Mouse (Mus musculus) gastrocnemius, postnatal 4 days (tissue): Measurements from ENCODE around the gene Efs. TPM values are rescaled to one million over a fixed set of nuclear protein-coding genes. Genes with fewer than 3 reads are reported as not detected.
"Not testable (repeated sequence)": the region's sequence is repeated elsewhere in the genome, so short reads cannot be mapped to it uniquely, and the experiment has no call there.

ENCODE experiments used
- DNase-seq, 2 experiments: peaks; one replicate each; pipeline ENCODE4 v3.0.0; 2021 to 2022; ENCODE audit warnings: low spot score in 2 of 2, mixed read lengths in 2 of 2
- long read RNA-seq, 2 experiments: library from polyadenylated mRNA; stranded (forward); transcript quantifications; one replicate each; pipeline ENCODE4 v2.0.0; 2021
- total RNA-seq, 2 experiments: library from RNA; stranded (reverse); gene quantifications; 2 replicates each; pipeline ENCODE4 v1.2.3; 2021

Efs gene
- total RNA-seq = 10 to 100 TPM; 31.1 to 32.4 TPM
- long read RNA-seq, experiment 1, transcript Efs-201 (6 exons, 2,705 nt) = major isoform, 17 of 25 reads
- long read RNA-seq, experiment 1, partial matches to known transcripts = 3 of 25 reads
- long read RNA-seq, experiment 1, other reads (novel, unspliced or antisense) = 3 of 25 reads
- long read RNA-seq, experiment 2, transcript Efs-201 (6 exons, 2,705 nt) = major isoform, 37 of 53 reads
- long read RNA-seq, experiment 2, partial matches to known transcripts = 2 of 53 reads
- long read RNA-seq, experiment 2, other reads (novel, unspliced or antisense) = 13 of 53 reads

DNA sequence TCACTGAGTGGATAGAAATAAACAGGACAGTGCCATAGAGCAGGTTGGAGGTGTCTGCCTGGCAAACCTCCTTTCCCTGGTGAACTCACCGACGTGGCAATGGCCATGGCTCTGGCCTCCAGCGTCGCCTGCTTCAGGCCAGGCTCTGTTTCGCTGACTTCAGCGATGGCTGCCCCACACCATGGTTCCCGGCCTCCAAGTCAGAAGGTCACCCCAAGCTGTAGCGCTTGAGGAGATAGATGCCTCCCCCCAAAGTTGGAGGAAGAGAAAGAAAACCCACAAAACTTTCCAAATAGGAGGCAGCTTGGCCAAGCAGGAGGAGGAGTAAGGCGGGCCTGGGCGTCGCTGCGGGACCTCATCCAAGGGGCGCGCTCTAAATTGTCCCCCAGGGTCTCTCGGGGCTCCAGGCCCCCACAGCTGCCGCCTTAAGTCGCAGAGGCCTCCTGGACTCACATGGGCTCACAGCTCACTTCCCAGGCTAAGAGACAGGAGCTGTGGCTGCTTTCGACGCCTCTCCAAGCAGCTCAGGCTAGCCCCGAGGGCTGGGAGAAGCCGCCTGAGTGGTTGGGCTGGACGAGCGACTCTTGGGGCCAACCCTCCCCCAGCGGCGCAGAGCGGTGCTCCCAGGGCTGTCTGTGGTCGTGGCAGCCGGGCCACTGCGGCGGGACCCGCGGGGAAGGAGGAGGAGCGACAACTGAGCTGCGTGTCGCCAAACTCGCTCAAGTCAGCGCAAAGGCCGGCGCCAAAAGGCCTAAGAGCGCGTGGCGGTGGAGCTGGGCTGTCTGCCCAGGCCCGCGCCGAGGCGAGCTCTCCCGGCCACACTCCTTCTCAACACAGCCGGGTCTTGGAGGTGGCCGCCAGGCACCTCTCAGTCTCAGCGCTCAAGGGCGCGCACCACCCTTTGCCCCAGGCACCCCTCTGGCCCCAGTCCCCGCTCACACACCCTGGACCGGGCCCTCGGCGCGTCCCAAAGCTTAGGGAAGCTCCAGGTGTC, at the start of gene Efs:
Efs (minus strand) TSS at position 778 of the 994 bp plus-strand sequence.
- peak; percentile 60 to 83 for DNase-seq

DNA sequence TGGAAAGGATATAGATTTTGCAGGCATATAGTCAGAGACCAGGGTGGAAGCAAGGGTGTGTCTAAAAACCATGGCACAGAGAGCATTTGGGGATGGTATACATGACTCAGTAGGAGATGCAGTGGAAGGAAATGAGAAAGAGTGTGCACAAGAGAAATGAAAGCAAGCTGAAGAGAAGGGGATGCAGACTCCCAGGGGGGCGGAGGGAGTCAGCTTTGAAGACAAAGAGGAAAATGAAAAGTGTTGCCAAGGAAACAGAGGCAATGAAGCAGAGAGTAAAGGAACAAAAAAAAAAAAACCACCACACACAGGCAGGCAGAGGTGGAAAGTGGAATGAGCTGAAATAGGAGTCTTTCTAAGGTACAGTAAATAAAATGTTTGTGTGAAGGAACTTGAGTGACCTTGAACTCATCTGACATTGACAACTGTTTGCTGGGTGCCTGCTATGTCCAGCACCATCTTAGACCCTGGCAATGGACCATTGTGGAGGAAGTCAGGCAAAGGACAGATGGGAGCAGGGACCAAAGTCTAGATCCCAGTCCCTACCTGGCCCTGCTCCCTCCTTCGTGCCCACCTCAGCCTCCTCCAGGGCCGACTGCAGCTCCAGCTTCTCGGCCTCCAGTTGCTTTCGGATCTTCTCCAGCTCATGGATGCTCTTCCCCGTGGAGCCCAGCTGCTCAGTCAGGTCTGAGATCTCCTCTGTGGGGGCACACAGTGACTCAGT, 48.3 kb upstream of the Efs start:
- DNase-seq = no peak

DNA sequence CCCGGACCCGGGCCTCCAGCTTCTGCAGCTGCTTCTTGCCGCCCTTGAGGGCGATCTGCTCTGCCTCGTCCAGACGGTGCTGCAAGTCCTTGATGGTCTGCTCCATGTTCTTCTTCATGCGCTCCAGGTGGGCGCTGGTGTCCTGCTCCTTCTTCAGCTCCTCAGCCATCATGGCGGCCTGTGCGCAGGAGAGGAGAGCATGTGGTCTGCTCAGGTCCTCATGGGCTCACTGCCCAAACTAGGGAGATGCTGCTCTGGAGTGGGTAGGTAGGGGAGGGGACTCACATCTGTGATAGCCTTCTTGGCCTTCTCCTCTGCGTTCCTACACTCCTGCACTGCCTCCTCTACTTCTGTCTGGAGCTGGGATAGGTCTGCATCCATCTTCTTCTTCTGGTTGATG, 46.9 kb upstream of the Efs start:
- DNase-seq = not testable (repeated sequence)

DNA sequence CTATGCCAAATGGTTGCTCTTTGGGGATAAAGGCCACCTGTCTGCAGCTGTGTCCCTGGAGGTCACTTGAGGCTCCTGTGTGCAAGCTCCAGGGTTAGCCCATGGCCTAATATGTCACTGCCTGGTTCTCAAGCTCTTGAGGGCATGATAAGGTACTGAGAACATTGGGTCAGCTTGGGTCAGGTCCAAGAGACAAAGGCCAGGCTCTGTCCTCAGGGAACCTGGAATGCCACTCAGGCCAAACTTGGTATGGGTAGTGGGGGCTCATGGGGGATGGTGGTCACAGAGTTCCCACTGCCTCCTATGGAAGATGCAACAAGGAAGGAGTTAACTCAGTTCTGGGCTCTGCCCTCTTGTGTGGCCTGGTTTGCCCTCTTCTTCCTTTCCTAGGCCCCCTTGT, 42.4 kb upstream of the Efs start:
- no peak for DNase-seq

DNA sequence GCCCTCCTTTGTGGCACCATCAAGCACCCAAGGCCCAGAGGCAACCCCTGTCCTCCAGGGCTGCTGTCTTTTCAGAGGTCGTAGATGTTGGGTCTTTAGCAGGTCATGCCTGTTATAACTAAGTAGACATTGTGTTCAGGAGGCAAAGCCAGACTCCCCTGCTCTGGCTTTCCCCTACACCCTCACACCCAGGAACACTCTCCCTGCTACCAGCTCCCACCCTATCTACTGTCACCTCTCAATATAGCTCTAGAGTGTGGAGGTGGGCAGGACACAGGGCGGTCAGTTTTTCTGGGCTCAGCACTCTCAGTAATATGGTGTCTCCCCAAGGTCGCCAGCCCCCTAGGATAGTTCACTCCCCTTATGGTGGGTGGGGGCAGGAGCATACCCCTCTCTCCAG, 41.9 kb upstream of the Efs start:
- DNase-seq = no peak

DNA sequence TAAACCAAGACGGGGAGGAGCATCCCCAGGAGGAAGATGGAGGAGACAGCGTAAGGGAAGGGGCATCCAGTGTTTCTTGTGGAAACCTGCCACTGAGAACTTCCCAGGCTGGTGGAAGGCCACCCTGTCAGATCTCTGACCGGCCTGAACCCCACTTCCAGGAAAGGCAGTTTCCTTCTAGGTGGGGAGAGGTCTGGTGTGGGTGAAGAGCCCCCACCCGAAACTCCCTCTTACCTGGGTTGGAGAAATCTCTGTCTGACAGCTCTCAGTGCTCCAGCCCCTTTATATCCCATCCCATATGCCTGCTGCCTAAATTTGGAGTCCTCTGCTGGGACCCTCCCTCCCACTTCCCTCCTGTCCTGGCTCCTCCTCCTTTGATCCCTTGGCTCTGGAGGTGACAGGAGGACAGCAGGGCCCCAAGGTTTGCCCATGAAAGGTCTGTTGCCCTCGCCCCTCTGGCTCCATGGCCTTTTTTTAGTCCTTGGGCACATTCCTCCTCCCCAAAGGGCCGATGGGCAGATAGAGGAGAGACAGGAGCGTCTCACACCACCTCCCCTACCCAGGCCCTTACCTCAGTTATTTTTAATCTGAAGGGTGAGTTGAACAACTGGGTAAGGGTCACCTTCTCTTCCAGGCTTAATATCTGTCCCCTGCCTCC, 40.5 kb upstream of the Efs start, which contains the start of gene Myh6:
Myh6 (minus strand) TSS at position 608 of the 658 bp plus-strand sequence.
- no peak for DNase-seq

DNA sequence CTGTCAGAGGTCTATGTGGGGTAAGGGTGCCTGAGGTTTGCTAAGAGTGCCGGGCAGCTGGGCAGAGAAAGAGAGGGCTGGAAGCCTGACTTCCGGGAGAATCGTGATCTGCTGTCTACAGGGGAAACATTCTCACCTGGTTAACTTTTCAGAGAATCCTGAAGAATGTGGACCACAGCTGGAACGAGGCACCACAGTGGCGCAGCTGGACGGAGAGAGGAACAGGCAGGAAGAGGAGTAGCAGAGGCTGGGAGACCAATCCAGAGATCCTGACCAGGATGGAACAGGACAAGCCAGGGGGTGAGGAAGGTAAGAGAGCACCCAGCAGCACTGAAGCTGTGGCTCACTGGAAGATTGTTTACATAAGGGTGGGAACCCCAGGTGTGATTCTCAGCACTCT, 39.7 kb upstream of the Efs start:
- no peak for DNase-seq

DNA sequence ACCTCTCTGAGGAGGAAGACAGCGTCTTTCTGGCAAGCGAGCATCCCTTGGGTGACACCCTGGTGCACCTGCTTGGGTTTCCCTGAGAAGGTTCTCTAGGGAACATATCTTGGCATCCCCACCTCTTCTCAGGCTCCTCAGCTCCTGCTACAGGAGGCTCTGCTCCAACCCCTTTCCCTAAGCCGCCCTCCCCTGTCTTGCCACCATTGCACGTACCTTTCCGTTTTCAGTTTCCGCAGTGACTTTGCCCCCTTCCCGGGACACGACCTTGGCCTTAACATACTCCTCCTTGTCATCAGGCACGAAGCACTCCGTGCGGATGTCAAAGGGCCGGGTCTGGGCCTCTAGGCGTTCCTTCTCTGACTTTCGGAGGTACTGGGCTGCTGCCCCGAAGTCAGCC, 39.1 kb upstream of the Efs start:
- DNase-seq = no peak

DNA sequence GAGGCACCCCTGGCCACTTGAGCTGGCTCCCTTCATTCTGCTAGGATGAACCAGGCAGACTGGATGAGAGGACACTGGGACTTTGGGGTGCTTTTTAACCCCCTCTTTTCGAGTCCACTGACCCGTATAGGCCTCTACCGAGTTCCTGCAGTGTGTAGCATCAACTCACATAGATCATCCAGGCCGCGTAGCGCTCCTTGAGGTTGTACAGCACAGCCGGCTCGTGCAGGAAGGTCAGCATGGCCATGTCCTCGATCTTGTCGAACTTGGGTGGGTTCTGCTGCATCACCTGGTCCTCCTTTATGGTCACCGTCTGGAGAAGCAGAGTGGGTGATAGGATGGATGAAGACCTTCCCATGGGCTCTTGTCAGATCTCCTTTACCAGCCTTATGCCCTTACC, 37.8 kb upstream of the Efs start:
- DNase-seq = no peak

DNA sequence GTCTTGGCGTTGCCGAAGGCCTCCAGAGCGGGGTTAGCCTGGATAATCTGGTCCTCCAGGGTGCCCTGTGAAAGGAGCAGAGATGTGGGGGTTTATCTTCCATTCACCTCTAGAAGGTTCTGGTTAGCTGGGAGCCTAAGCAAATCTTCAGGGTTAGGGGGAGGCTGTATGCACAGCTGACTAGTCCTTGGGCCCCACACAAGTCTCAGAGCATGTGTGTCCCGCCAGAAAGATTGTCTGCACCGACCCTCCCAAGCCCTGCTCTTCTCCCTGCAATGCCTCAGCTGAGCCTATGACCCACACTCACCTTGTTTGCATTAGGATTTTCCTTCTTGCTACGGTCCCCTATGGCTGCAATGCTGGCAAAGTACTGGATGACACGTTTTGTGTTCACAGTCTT, 36.8 kb upstream of the Efs start:
- DNase-seq = no peak

DNA sequence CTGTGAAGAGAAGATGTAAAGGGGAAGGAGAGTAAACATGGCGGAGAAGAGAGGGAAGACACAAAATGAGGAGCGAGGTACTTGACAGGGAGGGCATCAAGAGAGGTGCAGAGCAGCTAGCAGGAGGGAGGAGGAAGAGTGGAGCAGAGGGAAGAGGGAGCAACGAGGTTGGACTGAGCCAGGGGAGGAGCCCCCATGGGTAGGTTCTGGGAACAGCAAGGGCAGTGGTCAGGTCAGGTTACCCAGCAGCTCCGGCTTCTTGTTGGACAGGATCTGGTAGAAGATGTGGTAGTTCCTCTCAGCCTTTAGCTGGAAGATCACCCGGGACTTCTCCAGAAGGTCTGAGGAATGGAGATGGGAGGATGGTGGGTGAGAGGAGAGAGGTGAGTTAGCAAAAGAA, 35.6 kb upstream of the Efs start:
- DNase-seq = no peak

DNA sequence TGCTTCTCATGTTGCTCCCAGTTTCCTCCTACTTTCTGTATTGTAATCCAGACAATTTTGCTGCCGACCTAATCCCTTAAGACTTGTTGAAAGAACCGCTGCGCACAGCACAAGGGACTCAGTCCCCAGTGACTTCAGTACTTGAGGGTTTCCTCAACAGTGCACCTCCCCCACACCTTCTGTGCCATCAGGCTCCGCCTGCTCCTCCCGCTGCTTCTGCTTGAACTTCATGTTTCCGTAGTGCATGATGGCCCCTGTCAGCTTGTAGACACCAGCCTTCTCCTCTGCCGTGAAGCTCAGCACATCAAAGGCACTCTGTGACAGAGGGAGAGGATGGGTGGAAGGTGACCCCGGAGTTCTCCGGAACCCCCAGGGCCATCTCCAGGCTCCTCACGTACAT, 34.8 kb upstream of the Efs start:
- no peak for DNase-seq

DNA sequence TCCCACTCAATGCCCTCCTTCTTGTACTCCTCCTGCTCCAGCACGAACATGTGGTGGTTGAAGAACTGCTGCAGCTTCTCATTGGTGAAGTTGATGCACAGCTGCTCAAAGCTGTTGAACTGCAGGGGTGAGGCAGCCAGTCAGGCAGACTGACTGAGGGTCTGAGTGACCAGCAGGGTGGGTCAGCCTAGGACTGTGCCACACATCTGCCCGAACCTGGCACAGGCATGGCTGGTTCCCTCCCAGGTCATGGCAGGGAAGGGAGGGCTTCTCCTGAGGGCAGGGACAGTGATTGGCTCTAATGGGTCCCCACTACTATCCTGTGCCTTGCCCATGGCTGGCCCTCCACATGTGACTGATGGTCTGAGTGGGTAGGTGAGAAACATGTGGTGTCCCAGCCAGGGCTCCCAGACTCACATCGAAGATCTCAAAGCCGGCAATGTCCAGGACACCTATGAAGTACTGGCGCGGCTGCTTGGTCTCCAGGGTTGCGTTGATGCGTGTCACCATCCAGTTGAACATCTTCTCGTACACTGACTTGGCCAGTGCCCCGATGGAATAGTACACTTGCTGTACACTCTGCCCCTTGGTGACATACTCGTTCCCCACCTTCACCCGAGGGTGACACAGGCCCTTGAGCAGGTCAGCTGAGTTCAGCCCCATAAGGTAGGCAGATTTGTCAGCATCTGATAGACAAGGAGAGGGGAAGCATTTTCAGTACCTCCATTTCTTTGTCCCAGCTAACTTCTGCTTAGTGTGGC, 34.1 kb upstream of the Efs start:
- DNase-seq = not testable (repeated sequence)

DNA sequence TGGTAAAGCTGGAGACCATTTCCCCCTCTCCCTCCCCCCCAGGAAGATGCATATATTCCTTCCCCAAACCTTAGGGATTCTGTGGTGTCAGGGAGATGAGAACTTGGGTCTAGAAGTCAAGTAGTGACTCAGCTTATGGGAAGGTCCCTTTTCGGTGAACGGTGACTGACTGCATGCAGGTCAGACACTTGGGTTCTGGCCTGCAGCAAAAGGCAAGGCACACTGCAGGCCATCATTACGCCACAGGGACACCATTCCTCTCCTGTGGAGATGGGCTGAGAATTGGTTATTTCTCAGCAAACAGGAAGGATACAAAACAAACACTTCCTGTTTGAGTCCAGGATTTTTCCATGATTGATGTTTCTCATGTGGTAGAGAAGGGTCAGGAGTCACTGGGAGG, 33.3 kb upstream of the Efs start:
- no peak for DNase-seq

DNA sequence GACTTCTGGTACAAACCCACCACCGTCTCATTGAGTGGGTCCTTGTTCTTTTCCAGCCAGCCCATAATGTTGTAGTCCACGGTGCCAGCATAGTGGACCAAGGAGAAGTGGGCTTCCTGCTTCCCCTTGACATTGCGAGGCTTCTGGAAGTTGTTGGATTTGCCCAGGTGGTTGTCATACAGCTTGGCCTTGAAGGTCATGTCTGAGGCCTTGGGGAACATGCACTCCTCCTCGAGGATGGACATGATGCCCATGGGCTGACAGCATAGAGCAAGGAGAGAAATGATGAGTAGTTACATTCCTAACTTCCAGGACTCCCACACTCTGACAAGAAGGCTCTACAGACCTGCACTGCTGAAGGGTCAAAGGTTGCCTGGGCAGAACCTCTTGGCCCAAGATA, 32.6 kb upstream of the Efs start:
- no peak for DNase-seq

DNA sequence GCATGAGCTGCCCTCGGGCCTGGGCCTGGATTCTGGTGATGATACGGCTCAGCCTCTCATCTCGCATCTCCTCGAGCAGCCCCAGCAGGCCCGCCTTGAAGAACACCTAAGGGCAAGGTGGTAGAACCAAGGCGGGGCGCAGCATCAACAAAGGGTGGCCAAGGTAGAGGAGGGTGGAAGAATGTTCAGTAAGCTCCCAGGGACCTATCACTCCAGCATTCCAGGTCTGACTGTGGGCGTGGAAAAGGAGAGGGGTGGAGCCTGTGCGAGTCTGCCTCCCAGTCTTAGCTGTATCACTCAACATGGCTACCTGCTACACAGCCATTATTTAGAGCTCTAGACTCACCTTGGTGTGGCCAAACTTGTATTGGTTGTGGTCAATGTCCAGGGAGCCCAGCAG, 30.6 kb upstream of the Efs start:
- DNase-seq = no peak

DNA sequence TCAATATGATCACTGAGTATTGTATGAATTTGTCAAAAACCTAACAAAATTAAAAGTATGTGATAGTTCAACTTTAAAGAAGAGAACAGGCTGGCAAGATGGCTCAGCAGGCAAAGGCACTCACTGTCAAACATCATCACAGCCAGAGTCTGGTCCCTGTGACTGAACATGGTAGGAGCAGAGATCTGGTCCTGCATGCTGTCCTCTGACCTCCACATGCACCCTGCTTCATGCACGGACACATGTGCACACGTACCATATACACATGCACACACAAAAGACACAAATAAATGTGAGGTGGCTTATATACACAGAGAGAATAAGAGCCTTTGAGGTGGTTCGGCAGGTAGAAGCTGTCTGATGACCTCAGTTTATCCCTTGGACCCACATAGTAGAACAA, 29.6 kb upstream of the Efs start:
- DNase-seq = no peak

DNA sequence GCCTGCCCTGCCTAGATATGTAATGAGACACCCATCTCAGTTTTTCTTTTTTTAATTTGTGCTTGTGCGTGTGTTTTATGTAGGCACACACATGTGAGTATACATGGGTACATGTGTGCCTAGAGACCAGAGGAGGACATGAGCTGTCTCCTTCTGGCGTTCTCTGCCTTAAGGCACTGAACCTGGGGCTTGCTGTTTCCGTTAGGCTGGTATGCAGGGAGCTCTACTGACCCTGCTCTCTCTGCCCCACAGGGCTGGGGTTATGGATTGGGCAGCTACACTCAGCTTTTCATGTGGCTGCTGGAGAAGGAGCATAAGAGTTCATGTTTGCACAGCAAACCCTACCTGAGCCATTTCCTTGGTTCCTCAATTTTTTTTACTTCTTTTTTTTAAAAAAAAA, 28.5 kb upstream of the Efs start:
- no peak for DNase-seq

DNA sequence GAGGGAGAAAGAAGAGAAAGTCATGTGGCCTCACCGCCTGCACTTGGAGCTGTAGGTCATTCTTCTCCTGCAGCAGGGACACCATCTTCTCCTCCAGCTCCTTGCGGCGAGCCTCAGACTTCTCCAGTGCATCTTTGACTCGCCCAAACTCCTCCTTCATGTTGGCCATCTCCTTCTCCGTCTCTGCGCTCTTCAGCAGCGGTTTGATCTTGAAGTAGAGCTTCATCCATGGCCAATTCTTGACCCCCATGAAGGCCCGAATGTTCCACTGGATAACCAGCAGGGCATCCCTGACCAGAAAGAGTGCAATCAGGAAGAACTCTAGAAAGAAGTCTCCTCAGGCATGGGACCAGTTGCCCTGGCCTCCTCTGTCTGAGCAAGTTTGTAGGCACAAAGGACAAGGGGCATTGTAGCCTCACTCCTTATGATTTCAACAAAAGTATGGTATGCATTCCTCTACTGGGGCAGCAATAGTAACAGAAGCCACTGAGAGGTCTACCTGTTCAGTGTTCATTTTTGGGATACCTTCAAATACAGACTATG, 27.8 kb upstream of the Efs start:
- no peak for DNase-seq

DNA sequence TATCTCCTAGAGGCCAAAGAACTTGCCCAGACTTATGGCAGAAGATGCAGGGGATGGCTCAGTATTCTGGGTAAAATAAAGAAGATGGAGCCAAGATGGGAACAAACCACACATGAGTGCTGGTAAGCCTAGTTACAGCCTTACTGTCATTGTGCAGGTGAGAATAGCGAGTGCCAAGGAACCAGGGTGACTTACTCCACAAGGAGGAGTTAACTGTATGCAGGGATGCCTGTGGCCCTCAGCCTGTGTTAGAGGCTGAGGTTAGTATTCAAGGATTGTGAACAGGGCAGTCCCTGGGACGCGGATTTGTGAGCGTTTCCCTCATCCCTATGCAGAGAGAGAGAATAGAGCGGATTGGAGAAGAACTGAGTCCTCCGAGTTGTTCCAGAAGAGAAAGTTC, 25.7 kb upstream of the Efs start:
- DNase-seq = no peak
